Mouse (Mus musculus) cerebral cortex, adult 2 months (tissue): ENCODE data around the gene Dcp1a.

Experiments
- WGBS: fragments of 180-500 bp; shearing (Covaris S2); methylation state at CpG from one replicate; pipeline ENCODE4 v1.1.7; 2018; 5-methylcytosine and 5-hydroxymethylcytosine counted together

Gene Dcp1a

GRCm38 (mm10) chr14:30479361-30479948, at the start of gene Dcp1a:
Gene Dcp1a (plus strand): TSS chr14:30479535.
- 1% methylated on average over 39 of the region's 39 CpGs for WGBS

GRCm38 (mm10) chr14:30429606-30430005, 49.7 kb upstream of the Dcp1a start:
- 67% methylated on average over 9 of the region's 9 CpGs for WGBS

GRCm38 (mm10) chr14:30430026-30430425, 49.3 kb upstream of the Dcp1a start:
- WGBS: 88% methylated on average over 9 of the region's 9 CpGs

GRCm38 (mm10) chr14:30430446-30430845, 48.9 kb upstream of the Dcp1a start:
- WGBS: 73% methylated on average over 5 of the region's 5 CpGs

- WGBS: 88% methylated on average over 5 of the region's 5 CpGs
These were observed 44.0 kb upstream of the Dcp1a start for GRCm38 (mm10) chr14:30435316-30435715.

GRCm38 (mm10) chr14:30439915-30440314, 39.4 kb upstream of the Dcp1a start:
- 87% methylated on average over 3 of the region's 3 CpGs for WGBS

- 28% methylated on average over 13 of the region's 13 CpGs for WGBS
These were observed 23.3 kb upstream of the Dcp1a start for GRCm38 (mm10) chr14:30455801-30456595.

GRCm38 (mm10) chr14:30457436-30457835, 21.9 kb upstream of the Dcp1a start:
- 39% methylated on average over 7 of the region's 7 CpGs for WGBS

GRCm38 (mm10) chr14:30457897-30458296, 21.4 kb upstream of the Dcp1a start:
- 20% methylated on average over 2 of the region's 2 CpGs for whole genome bisulfite sequencing

GRCm38 (mm10) chr14:30458820-30459219, 20.5 kb upstream of the Dcp1a start:
- WGBS: 61% methylated on average over 3 of the region's 3 CpGs

- 5% methylated on average over 14 of the region's 14 CpGs for WGBS
These were observed 19.3 kb upstream of the Dcp1a start for GRCm38 (mm10) chr14:30459891-30460523.

GRCm38 (mm10) chr14:30463312-30463711, 16.0 kb upstream of the Dcp1a start:
- 61% methylated on average over 4 of the region's 4 CpGs for WGBS

GRCm38 (mm10) chr14:30473605-30474004, 5.7 kb upstream of the Dcp1a start:
- WGBS: 75% methylated on average over 5 of the region's 5 CpGs

GRCm38 (mm10) chr14:30474416-30474815, 4.9 kb upstream of the Dcp1a start:
- 85% methylated on average over 6 of the region's 6 CpGs for WGBS

GRCm38 (mm10) chr14:30491342-30491741, 12.0 kb downstream of the Dcp1a start, which contains the start of gene Cacna1d:
Gene Cacna1d (minus strand): TSS chr14:30491455.
- 83% methylated on average over 9 of the region's 9 CpGs for WGBS

- 19% methylated on average over 1 of the region's 1 CpGs for WGBS
These were observed 13.9 kb downstream of the Dcp1a start for GRCm38 (mm10) chr14:30493276-30493675.

GRCm38 (mm10) chr14:30494998-30495397, 15.7 kb downstream of the Dcp1a start:
- WGBS: 44% methylated on average over 6 of the region's 6 CpGs

- 42% methylated on average over 2 of the region's 2 CpGs for WGBS
These were observed 18.9 kb downstream of the Dcp1a start for GRCm38 (mm10) chr14:30498202-30498601.

GRCm38 (mm10) chr14:30504990-30505389, 25.7 kb downstream of the Dcp1a start:
- 57% methylated on average over 5 of the region's 5 CpGs for whole genome bisulfite sequencing

GRCm38 (mm10) chr14:30510214-30510763, 31.0 kb downstream of the Dcp1a start:
- WGBS: 96% methylated on average over 6 of the region's 6 CpGs

- 75% methylated on average over 5 of the region's 5 CpGs for WGBS
These were observed 33.6 kb downstream of the Dcp1a start for GRCm38 (mm10) chr14:30512896-30513295.
